Mouse (Mus musculus) heart, adult 2 months (tissue): ENCODE results near the gene 4930415O20Rik.

Source experiments
- CTCF ChIP-seq: fragments of 200-600 bp; IDR thresholded peaks from 2 replicates; pipeline ENCODE4 v1.8.1; 2022; ENCODE audit warnings: antibody characterized with exemption, mild to moderate bottlenecking, moderate library complexity
- EP300 ChIP-seq: fragments of 200-500 bp; IDR thresholded peaks from 2 replicates; pipeline ENCODE4 v1.6.1; 2011; ENCODE audit warnings: low read depth, low read length, control low read depth; ENCODE audit not compliant: insufficient read depth
- POLR2A ChIP-seq: fragments of 200-500 bp; IDR thresholded peaks from 2 replicates; pipeline ENCODE4 v1.6.1; 2011; ENCODE audit warnings: mild to moderate bottlenecking, low read depth, low read length, control low read depth; ENCODE audit not compliant: insufficient read depth

DNA sequence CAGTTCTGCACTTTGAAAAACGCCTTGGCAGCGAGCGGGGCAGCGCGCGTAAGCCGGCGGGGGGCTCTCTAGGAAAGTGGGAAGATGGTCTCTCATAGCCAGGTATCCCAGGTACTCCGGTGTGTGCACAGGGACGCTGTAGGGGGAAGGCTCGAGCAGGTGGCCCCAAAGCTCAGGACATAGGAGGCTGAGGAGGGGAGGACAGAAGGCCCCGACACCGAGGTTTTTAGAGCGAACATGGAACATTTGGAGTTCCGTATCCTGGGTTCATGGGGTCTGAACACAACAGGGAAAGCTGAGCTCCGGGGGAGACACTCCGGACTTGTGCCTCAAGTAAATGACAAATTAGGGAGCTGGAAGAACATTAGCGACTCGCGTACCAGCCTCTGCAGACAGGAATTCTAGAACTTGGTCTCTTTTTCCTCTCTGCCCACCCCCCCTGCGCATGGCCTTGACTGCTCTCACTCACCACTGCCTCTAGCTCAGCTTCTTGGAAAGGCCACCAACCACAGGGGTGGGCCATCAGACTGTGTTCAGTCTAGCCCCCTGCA is 64.6 kb downstream of the 4930415O20Rik start:
- TF ChIP-seq EP300 (no peak), POLR2A (no peak), CTCF (no peak)
